Mouse (Mus musculus): Measurements from ENCODE around the gene Emx2.

GRCm38 (mm10) chr19:59470074-59470630 is 12.0 kb downstream of the Emx2 start:
- no peak for TF ChIP-seq GATA1 (IDR thresholded peaks at IDR 0.05; ENCODE audit: borderline replicate concordance, low read length)
- no peak for TF ChIP-seq FLI1 (IDR thresholded peaks at IDR 0.05; ENCODE audit: low read length)

All from megakaryocyte, embryonic 14.5 days (primary cell).